Mouse (Mus musculus) forebrain, embryonic 12.5 days (tissue): Measurements from ENCODE around the gene Cdc42. TPM values are rescaled to one million over a fixed set of nuclear protein-coding genes. Genes with fewer than 3 reads are reported as not detected.

ENCODE experiments used
- ATAC-seq: fragments of 200-750 bp; cut with Nextera tagmentation; 2 replicates; pipeline ENCODE4 v1.8.0; 2017; ENCODE audit warnings: moderate TSS enrichment; ENCODE audit not compliant: low FRiP score
- H3K27ac ChIP-seq: fragments of 300-500 bp; sonication (generic); 2 replicates; pipeline ENCODE4 v1.5.1; 2016; ENCODE audit warnings: mild to moderate bottlenecking
- H3K27me3 ChIP-seq: fragments of 300-500 bp; sonication (generic); 2 replicates; pipeline ENCODE4 v1.6.1; 2016; ENCODE audit warnings: mild to moderate bottlenecking
- H3K36me3 ChIP-seq: fragments of 300-500 bp; sonication (generic); replicated peaks from 2 replicates; pipeline ENCODE4 v1.6.1; 2016; ENCODE audit warnings: mild to moderate bottlenecking
- H3K4me1 ChIP-seq: fragments of 300-500 bp; sonication (generic); 2 replicates; pipeline ENCODE4 v1.6.1; 2016
- H3K4me2 ChIP-seq: fragments of 300-500 bp; sonication (generic); 2 replicates; pipeline ENCODE4 v1.6.1; 2016; ENCODE audit warnings: mild to moderate bottlenecking, moderate library complexity
- H3K4me3 ChIP-seq: fragments of 300-500 bp; sonication (generic); replicated peaks from 2 replicates; pipeline ENCODE4 v1.5.1; 2016; ENCODE audit warnings: mild to moderate bottlenecking
- H3K9ac ChIP-seq: fragments of 300-500 bp; sonication (generic); 2 replicates; pipeline ENCODE4 v1.6.1; 2016; ENCODE audit warnings: mild to moderate bottlenecking
- H3K9me3 ChIP-seq: fragments of 300-500 bp; sonication (generic); 2 replicates; pipeline ENCODE4 v1.6.1; 2016
- WGBS: fragments of 180-500 bp; shearing (Covaris S2); methylation state at CpG from one replicate; pipeline ENCODE4 v1.1.7; 2016; 5-methylcytosine and 5-hydroxymethylcytosine counted together
- polyA plus RNA-seq: library from polyadenylated mRNA; unstranded; fragments of >200 nt; fragmentation: Nextera tagmentation; extraction: Ambion mirVana; gene quantifications from 2 replicates; pipeline ENCODE4 v1.2.1, GENCODE M21; 2016

Cdc42 gene
- 584 and 589 TPM in 2 replicates for polyA plus RNA-seq

- Histone ChIP-seq H3K9ac (peak within 1 kb of the TSS; percentile 99), H3K9me3 (no peaks in the 10 kb centered on the region), H3K4me2 (peak within 1 kb of the TSS; percentile 77), H3K4me1 (peaks cover 22% of the 10 kb centered on the region), H3K27ac (peak within 1 kb of the TSS; percentile 98), H3K4me3 (peak within 1 kb of the TSS; percentile 98), H3K36me3 (no peaks in the 10 kb centered on the region), H3K27me3 (0 out of 2 replicates have a peak, but pooled peaks cover 5% of the 10 kb centered on the region)
- ATAC-seq = peak; percentile 98
- 0% methylated on average over 34 of the region's 44 CpGs for WGBS
Observed at GRCm38 (mm10) chr4:137357517-137358254, at the start of gene Cdc42. Gene Cdc42 (minus strand): TSS chr4:137357720.

DNA sequence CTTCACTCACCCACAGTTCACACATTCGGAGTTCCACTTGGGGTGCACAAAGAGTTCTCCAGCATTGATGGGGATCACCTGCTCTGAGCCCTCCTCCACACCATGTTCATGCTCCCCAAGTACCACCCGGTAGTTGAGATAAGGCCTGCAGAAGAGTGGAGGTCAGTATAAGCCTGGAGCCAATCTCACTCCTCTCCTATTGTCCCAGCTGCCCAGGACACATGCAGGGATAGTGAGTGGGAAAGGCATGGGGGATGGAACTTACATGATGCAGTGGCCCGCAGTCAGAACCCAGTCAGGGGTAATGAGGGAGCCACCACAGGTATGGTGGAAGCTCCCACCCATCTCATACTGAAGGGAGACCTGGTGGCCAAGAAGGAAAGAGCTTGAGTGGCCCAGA lies 48.1 kb upstream of the Cdc42 start:
- H3K4me1 ChIP-seq = no peaks in the 10 kb centered on the region
- H3K36me3 ChIP-seq = no peaks in the 10 kb centered on the region
- H3K4me2 ChIP-seq = no peak overlapping the region
- no peak for ATAC-seq
- H3K4me3 ChIP-seq = no peak overlapping the region
- H3K9ac ChIP-seq = no peak overlapping the region
- H3K27ac ChIP-seq = no peak overlapping the region
- no peaks in the 10 kb centered on the region for H3K27me3 ChIP-seq
- no peaks in the 10 kb centered on the region for H3K9me3 ChIP-seq
- WGBS = 93% methylated on average over 3 of the region's 3 CpGs

DNA sequence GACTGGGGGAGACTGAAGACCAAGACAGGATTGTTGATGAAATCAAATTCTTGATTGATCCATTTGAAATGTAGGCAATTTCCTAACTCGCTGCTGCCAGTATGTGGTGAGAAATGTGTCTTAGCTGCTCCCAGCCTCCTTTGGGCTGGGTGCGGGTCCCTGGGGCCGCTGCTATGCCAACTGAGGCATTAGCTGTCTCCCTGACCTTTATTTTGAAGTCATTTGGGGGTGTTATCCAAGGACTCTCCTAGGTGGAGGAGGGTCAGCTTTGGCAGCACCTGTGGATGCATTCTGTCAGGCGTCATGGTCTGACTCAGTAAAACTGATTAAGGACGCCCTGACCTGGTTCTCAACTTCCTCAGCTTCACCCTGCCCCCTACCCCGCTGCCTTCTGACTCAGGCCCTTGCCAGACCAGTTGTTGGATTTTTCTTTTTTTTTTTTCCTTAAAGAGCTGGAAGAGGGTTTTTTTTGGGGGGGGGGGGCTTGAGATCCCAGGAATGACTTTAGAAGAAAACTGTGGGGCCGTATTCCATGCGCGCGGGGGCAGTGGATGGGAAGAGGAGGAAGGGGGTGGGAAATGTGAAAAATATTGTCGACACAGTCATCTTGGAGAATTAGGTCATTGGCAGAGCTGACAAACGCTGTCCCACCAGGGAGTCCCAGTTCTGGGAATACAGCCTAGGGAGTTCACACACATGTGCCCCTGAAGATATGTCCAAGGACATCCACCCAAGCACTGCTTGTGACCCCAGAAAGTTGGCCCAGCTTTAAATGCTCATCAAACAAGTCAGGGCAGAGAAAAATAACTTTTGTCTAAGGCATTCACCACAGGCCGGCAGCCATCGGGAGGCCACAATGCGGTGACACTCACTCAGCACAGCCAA lies 39.4 kb upstream of the Cdc42 start:
- no peak overlapping the region for H3K27ac ChIP-seq
- no peaks in the 10 kb centered on the region for H3K9me3 ChIP-seq
- no peak overlapping the region for H3K9ac ChIP-seq
- H3K4me2 ChIP-seq = no peak overlapping the region
- no peaks in the 10 kb centered on the region for H3K27me3 ChIP-seq
- H3K36me3 ChIP-seq = no peaks in the 10 kb centered on the region
- ATAC-seq = no peak
- no peak overlapping the region for H3K4me3 ChIP-seq
- no peaks in the 10 kb centered on the region for H3K4me1 ChIP-seq
- 82% methylated on average over 15 of the region's 15 CpGs for WGBS

- H3K9ac ChIP-seq = no peak overlapping the region
- no peak overlapping the region for H3K27ac ChIP-seq
- H3K27me3 ChIP-seq = no peaks in the 10 kb centered on the region
- H3K4me1 ChIP-seq = 0 out of 2 replicates have a peak, but pooled peaks cover 6% of the 10 kb centered on the region
- H3K4me2 ChIP-seq = no peak overlapping the region
- WGBS = 79% methylated on average over 9 of the region's 9 CpGs
- no peaks in the 10 kb centered on the region for H3K9me3 ChIP-seq
- no peaks in the 10 kb centered on the region for H3K36me3 ChIP-seq
- no peak for ATAC-seq
- no peak overlapping the region for H3K4me3 ChIP-seq
Observed at GRCm38 (mm10) chr4:137393378-137394135, 36.0 kb upstream of the Cdc42 start.

GRCm38 (mm10) chr4:137392874-137393273 lies 35.4 kb upstream of the Cdc42 start:
- H3K36me3 ChIP-seq = no peaks in the 10 kb centered on the region
- ATAC-seq = no peak
- H3K4me1 ChIP-seq = 0 out of 2 replicates have a peak, but pooled peaks cover 6% of the 10 kb centered on the region
- H3K9ac ChIP-seq = no peak overlapping the region
- H3K9me3 ChIP-seq = no peaks in the 10 kb centered on the region
- H3K27me3 ChIP-seq = no peaks in the 10 kb centered on the region
- no peak overlapping the region for H3K4me3 ChIP-seq
- no peak overlapping the region for H3K27ac ChIP-seq
- no peak overlapping the region for H3K4me2 ChIP-seq
- WGBS = 90% methylated on average over 9 of the region's 9 CpGs

- no peaks in the 10 kb centered on the region for H3K9me3 ChIP-seq
- H3K4me3 ChIP-seq = no peak overlapping the region
- H3K4me2 ChIP-seq = no peak overlapping the region
- WGBS = 88% methylated on average over 3 of the region's 3 CpGs
- no peak overlapping the region for H3K27ac ChIP-seq
- H3K27me3 ChIP-seq = no peaks in the 10 kb centered on the region
- no peak overlapping the region for H3K9ac ChIP-seq
- peaks cover 15% of the 10 kb centered on the region for H3K4me1 ChIP-seq
- no peaks in the 10 kb centered on the region for H3K36me3 ChIP-seq
- no peak for ATAC-seq
Observed at GRCm38 (mm10) chr4:137391287-137391686, 33.8 kb upstream of the Cdc42 start.

- Histone ChIP-seq H3K36me3 (no peaks in the 10 kb centered on the region), H3K9me3 (no peaks in the 10 kb centered on the region), H3K4me3 (no peak overlapping the region), H3K27me3 (no peaks in the 10 kb centered on the region), H3K4me2 (no peak overlapping the region), H3K4me1 (peaks cover 15% of the 10 kb centered on the region), H3K27ac (no peak overlapping the region), H3K9ac (no peak overlapping the region)
- ATAC-seq = no peak
- WGBS = 93% methylated on average over 4 of the region's 4 CpGs
Observed at GRCm38 (mm10) chr4:137390196-137390595, 32.7 kb upstream of the Cdc42 start.

- peak overlapping the region; percentile 90 for H3K4me2 ChIP-seq
- no peaks in the 10 kb centered on the region for H3K27me3 ChIP-seq
- ATAC-seq = no peak
- H3K36me3 ChIP-seq = no peaks in the 10 kb centered on the region
- no peaks in the 10 kb centered on the region for H3K9me3 ChIP-seq
- H3K4me1 ChIP-seq = peaks cover 15% of the 10 kb centered on the region
- H3K4me3 ChIP-seq = peak overlapping the region; percentile 74
- H3K27ac ChIP-seq = no peak overlapping the region
- peak overlapping the region; percentile 88; the same call in 1 of the 2 replicates for H3K9ac ChIP-seq
- WGBS = 46% methylated on average over 6 of the region's 6 CpGs
Observed at GRCm38 (mm10) chr4:137388983-137389382, 31.5 kb upstream of the Cdc42 start.

DNA sequence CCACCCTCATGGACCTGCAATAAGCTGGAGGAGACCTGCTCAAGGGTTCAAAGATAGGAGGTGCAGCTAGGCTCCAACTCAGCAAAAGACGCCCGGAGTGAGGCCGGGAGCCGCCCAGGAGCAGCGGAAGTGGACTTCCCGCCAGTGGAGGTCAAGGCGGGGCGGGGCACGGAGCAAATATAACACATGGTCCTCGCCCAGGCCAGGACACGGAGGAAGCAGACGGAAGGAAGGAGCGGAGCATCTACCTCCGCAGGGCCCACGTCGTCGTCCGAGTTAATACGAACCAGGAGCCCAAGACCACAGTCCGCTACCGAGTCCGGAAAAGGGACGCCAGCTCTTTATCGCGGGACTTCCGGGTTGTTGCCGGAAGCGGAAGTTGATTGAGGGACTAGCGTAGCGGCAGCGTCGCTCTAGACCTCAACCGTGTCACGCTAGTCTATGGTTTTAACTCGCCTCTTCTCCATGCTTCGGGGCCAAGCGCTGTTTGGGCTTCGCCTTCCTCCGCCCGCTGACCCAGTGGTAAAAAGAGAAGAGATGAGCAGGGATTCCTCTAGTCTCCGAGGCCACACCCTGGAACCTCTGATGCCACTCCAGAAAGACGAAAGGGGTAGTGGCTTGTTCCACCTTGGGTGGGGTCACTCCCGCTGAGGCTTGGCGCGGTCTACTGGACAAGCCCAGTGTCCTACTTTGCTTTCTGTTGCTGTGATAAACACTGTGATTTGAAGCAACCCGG lies 30.7 kb upstream of the Cdc42 start:
- peak overlapping the region; percentile 74 for H3K4me3 ChIP-seq
- peaks cover 15% of the 10 kb centered on the region for H3K4me1 ChIP-seq
- H3K36me3 ChIP-seq = no peaks in the 10 kb centered on the region
- peak overlapping the region; percentile 90 for H3K4me2 ChIP-seq
- H3K9ac ChIP-seq = peak overlapping the region; percentile 88
- no peaks in the 10 kb centered on the region for H3K9me3 ChIP-seq
- ATAC-seq = peak; percentile 95
- H3K27ac ChIP-seq = peak overlapping the region; percentile 76
- WGBS = 2% methylated on average over 46 of the region's 46 CpGs
- H3K27me3 ChIP-seq = no peaks in the 10 kb centered on the region

DNA sequence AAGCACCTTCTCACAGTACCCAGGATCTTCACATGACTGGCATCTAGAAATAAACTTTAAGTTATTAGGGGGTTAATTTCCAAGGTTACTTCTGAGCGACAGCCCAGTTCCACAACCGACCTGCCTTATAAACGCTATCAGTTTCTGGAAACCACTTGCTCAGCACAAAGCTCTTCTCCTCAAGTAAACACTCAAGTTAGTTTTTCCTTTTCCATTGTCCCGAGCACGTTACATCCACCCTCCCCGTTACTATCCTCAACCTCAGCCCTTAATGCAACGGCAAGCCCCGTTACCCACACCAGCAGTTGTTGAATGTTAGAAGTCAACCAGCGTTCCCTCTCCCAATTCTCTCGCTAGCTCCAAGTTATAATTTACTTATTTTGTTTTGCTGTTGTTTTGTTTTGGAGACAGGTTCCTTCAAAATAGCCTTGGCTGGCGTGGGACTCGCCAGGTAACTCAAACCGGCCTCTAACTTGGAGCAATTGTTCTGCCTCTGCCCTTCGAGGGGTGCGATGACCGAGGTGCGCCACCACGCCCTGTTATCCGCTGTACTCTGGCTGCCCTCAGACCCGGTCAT lies 30.1 kb upstream of the Cdc42 start:
- H3K9ac ChIP-seq = peak overlapping the region; percentile 88
- H3K27me3 ChIP-seq = no peaks in the 10 kb centered on the region
- peak overlapping the region; percentile 74 for H3K4me3 ChIP-seq
- no peaks in the 10 kb centered on the region for H3K9me3 ChIP-seq
- H3K4me1 ChIP-seq = peaks cover 15% of the 10 kb centered on the region
- 1% methylated on average over 20 of the region's 20 CpGs for WGBS
- H3K27ac ChIP-seq = peak overlapping the region; percentile 76
- ATAC-seq = 0 out of 2 replicates have a peak, but pooled peaks have one; percentile 27
- H3K36me3 ChIP-seq = no peaks in the 10 kb centered on the region
- H3K4me2 ChIP-seq = peak overlapping the region; percentile 90
